Mouse (Mus musculus): Measurements from ENCODE around the gene Gamt. TPM values are rescaled to one million over a fixed set of nuclear protein-coding genes. Genes with fewer than 3 reads are reported as not detected.
"Not testable (repeated sequence)": the region's sequence is repeated elsewhere in the genome, so short reads cannot be mapped to it uniquely, and the experiment has no call there.

The Gamt gene
- polyA plus RNA-seq, 1 experiment from 2014 or later, result 50.3 TPM

DNA sequence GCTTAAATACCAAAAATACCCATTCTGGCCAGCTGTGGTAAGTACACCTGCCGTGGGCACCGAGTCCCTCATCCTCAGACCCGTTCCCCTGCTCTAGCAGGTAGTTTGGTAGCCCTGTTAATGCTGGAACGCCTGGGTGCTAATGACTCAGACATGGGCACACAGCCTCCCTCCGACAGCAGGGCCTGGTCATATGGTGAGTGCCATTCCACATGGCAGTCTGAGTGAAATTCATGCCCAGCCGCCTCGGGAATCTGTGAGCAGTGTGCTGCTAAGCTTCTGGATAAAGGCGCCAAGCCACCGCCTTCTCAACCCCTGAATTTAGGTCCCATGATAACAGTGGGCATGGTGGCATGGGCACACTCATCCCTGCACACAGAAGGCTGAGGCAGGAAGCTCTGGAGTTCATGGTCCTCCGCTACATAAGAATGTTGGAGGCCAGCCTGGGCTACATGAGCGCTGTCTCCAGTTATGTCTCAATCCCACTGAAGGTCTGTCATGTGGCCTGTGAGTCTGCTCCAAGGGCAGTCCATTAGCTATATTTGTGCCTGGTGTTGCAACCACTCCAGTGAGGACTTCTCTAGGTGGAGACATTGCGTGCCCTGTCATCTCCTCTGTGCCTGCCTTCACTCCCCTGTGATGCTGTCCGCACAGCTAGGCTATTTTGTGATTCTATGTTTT is 24.5 kb downstream of the Gamt start:
- no peak for ATAC-seq (replicated peaks; ENCODE audit: extremely low read depth, insufficient read depth, low FRiP score)
- no peaks in the 10 kb centered on the region for H3K9me3 ChIP-seq (replicated peaks; ENCODE audit: control insufficient read depth, low read length)
- H3K9ac ChIP-seq (ENCODE audit: low read length), result no peak overlapping the region
- peaks cover 72% of the 10 kb centered on the region for H3K36me3 ChIP-seq (ENCODE audit: control insufficient read depth, insufficient read depth)
- no peak overlapping the region for H3K4me2 ChIP-seq (ENCODE audit: low read depth, low read length)
- peaks cover 7% of the 10 kb centered on the region for H3K4me1 ChIP-seq (ENCODE audit: control insufficient read depth, insufficient read depth, low read length)
- H3K27ac ChIP-seq (ENCODE audit: low read length), result no peak overlapping the region
- no peaks in the 10 kb centered on the region for H3K27me3 ChIP-seq (ENCODE audit: control insufficient read depth, insufficient read depth, low read length)
- WGBS, result 93% methylated on average over 13 of the region's 13 CpGs
- H3K4me3 ChIP-seq (ENCODE audit: low read length), result no peak overlapping the region

- WGBS, result 39% methylated on average over 15 of the region's 15 CpGs
- peak overlapping the region; percentile 84 for H3K4me3 ChIP-seq (ENCODE audit: low read length)
- H3K4me1 ChIP-seq (ENCODE audit: control insufficient read depth, insufficient read depth, low read length), result peaks cover 28% of the 10 kb centered on the region
- peak overlapping the region; percentile 72 for H3K4me2 ChIP-seq (ENCODE audit: low read depth, low read length)
- ATAC-seq (replicated peaks; ENCODE audit: extremely low read depth, insufficient read depth, low FRiP score), result no peak
- peaks cover 25% of the 10 kb centered on the region for H3K36me3 ChIP-seq (ENCODE audit: control insufficient read depth, insufficient read depth)
- H3K27ac ChIP-seq (ENCODE audit: low read length), result peak overlapping the region; percentile 90
- no peaks in the 10 kb centered on the region for H3K27me3 ChIP-seq (ENCODE audit: control insufficient read depth, insufficient read depth, low read length)
- H3K9me3 ChIP-seq (replicated peaks; ENCODE audit: control insufficient read depth, low read length), result no peaks in the 10 kb centered on the region
- peak overlapping the region; percentile 94 for H3K9ac ChIP-seq (ENCODE audit: low read length)
Observed at GRCm38 (mm10) chr10:80227877-80228775, 32.7 kb downstream of the Gamt start.

DNA sequence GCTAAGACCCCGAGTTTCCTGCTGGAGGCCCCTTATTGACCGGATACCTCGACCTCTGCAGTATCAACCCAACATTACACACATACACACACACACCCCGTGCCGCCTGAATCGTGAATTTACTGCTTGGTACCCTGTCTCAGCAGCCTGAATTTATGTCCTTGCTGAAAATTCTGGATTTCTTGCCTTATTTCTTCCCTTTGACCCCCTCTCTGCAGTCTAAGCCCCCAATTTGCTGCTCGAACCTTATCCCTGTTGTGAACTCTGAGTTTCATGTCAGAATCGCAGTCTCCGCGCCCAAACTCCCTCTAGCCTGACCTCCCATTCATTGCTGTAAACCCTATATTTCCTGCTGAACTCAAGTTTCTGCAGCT is 33.7 kb downstream of the Gamt start:
- no peaks in the 10 kb centered on the region for H3K27me3 ChIP-seq (ENCODE audit: control insufficient read depth, insufficient read depth, low read length)
- ATAC-seq (replicated peaks; ENCODE audit: extremely low read depth, insufficient read depth, low FRiP score), result no peak
- H3K36me3 ChIP-seq (ENCODE audit: control insufficient read depth, insufficient read depth), result peaks cover 16% of the 10 kb centered on the region; the same call in 1 of the 2 replicates
- WGBS, result 8% methylated on average over 10 of the region's 10 CpGs
- H3K4me3 ChIP-seq (ENCODE audit: low read length), result peak overlapping the region; percentile 84
- H3K4me2 ChIP-seq (ENCODE audit: low read depth, low read length), result peak overlapping the region; percentile 72
- peaks cover 24% of the 10 kb centered on the region for H3K4me1 ChIP-seq (ENCODE audit: control insufficient read depth, insufficient read depth, low read length)
- no peaks in the 10 kb centered on the region for H3K9me3 ChIP-seq (replicated peaks; ENCODE audit: control insufficient read depth, low read length)
- peak overlapping the region; percentile 90 for H3K27ac ChIP-seq (ENCODE audit: low read length)
- H3K9ac ChIP-seq (ENCODE audit: low read length), result peak overlapping the region; percentile 94

DNA sequence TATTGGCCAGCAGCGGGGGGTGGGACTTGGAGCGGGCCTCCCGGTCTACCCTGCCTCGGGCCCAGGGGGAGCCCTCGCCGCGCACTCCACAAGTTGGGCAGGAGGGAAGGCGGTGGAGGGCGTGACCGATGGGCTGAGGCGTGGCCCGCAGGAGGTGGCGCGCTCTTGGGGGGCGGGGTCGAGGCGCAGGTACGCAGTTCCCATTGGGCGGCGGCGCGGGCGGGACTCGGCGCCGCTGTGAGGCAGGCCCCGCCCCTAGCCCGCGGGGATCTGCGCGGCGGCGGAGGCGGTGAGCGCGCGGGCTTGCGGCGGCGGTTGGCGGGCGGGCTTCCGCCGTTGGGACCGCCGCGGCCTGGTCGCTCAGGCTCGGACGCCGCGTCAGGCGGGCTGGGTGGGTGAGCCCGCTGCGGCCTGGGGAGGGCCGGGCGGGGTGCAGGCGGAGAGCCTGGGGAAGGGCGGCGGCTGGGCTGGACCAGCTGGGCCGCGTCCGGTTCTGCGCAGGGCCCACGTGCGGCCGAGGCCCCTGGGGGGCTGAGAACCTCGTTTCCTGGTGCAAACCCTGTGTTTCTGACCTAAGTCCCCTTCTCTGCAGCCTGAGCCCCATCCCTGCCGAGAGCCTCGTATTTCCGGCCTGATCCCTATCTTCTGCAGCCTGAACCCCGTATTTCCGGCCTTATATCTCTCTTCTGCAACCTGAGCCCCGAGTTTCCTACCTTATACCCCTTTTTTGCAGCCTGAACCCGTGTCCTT is 34.2 kb downstream of the Gamt start, which contains the start of gene Mum1:
Mum1 (plus strand) TSS at position 19 of the 750 bp plus-strand sequence.
- WGBS, result under 1% methylated on average over 65 of the region's 75 CpGs
- Histone ChIP-seq H3K4me1 (ENCODE audit: control insufficient read depth, insufficient read depth, low read length) (peaks cover 24% of the 10 kb centered on the region), H3K4me3 (ENCODE audit: low read length) (peak within 1 kb of the TSS; percentile 84), H3K4me2 (ENCODE audit: low read depth, low read length) (peak within 1 kb of the TSS; percentile 72), H3K9me3 (replicated peaks; ENCODE audit: control insufficient read depth, low read length) (no peaks in the 10 kb centered on the region), H3K27me3 (ENCODE audit: control insufficient read depth, insufficient read depth, low read length) (no peaks in the 10 kb centered on the region), H3K36me3 (ENCODE audit: control insufficient read depth, insufficient read depth) (peaks cover 12% of the 10 kb centered on the region; the same call in 1 of the 2 replicates), H3K9ac (ENCODE audit: low read length) (peak within 1 kb of the TSS; percentile 94), H3K27ac (ENCODE audit: low read length) (peak within 1 kb of the TSS; percentile 90)
- peak; percentile 99 for ATAC-seq (replicated peaks; ENCODE audit: extremely low read depth, insufficient read depth, low FRiP score)

DNA sequence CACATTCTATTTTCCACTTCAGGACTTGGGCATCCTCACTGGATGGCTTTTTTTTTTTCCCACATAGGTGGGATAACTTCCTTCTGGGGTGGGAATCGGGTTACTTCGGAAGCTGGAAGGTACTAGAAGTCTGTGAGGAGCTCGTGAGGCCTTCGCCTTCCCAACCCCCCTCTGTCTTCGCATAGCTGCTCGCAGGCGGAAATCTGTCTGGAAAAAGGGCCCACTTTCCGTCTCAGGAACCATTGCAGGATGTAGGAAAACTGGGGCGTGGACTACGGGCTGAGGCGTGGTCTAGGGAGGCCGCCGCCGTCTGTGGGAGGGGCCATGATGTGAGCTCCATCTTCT is 34.8 kb downstream of the Gamt start:
- H3K4me2 ChIP-seq (ENCODE audit: low read depth, low read length), result peak overlapping the region; percentile 65
- WGBS, result under 1% methylated on average over 14 of the region's 14 CpGs
- H3K36me3 ChIP-seq (ENCODE audit: control insufficient read depth, insufficient read depth), result peaks cover 9% of the 10 kb centered on the region; the same call in 1 of the 2 replicates
- H3K4me1 ChIP-seq (ENCODE audit: control insufficient read depth, insufficient read depth, low read length), result peaks cover 26% of the 10 kb centered on the region
- H3K9ac ChIP-seq (ENCODE audit: low read length), result peak overlapping the region; percentile 63
- no peaks in the 10 kb centered on the region for H3K27me3 ChIP-seq (ENCODE audit: control insufficient read depth, insufficient read depth, low read length)
- ATAC-seq (replicated peaks; ENCODE audit: extremely low read depth, insufficient read depth, low FRiP score), result no peak
- H3K9me3 ChIP-seq (replicated peaks; ENCODE audit: control insufficient read depth, low read length), result no peaks in the 10 kb centered on the region
- peak overlapping the region; percentile 42 for H3K4me3 ChIP-seq (ENCODE audit: low read length)
- peak overlapping the region; percentile 76 for H3K27ac ChIP-seq (ENCODE audit: low read length)

DNA sequence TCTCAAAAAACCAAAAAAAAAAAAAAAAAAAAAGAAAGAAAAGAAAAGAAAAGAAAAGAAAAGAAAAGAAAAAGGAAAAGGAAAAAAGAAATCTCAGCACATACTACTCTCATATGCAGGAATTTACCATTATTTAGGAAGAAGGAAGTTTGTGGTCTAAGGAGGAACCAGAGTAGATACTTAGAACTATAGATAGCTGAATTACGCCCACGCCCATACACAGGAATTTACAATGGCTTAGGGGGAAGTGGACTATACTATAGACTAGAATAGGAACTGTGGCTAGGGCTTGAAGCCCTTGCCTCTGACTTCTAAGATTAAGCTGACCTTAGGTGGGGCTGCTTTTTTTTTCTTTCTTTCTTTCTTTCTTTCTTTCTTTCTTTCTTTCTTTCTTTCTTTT is 37.7 kb downstream of the Gamt start:
- not testable (repeated sequence) for ATAC-seq (replicated peaks; ENCODE audit: extremely low read depth, insufficient read depth, low FRiP score)

DNA sequence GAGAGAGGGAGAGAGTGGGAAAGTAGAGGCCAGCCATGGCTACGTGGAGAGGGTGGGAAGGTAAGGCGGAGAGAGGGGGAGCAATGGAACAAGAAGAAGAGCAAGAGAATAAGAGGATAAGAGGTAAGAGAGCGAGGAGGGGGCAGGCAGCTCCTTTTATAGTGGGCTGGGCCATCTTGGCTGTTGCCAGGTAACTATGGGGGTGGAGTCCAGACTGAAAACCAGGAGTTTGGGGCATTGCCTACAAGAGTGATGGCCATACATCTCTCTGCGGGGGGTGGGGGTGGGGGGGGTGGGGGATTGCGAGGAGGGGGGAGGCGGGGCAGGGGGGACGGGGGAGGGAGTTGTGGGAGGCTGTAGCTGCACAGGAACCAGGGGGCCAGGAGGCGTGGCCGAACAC is 40.1 kb downstream of the Gamt start:
- no peak overlapping the region for H3K4me2 ChIP-seq (ENCODE audit: low read depth, low read length)
- no peaks in the 10 kb centered on the region for H3K27me3 ChIP-seq (ENCODE audit: control insufficient read depth, insufficient read depth, low read length)
- peaks cover 3% of the 10 kb centered on the region; the same call in 1 of the 2 replicates for H3K4me1 ChIP-seq (ENCODE audit: control insufficient read depth, insufficient read depth, low read length)
- H3K9ac ChIP-seq (ENCODE audit: low read length), result no peak overlapping the region
- no peaks in the 10 kb centered on the region for H3K9me3 ChIP-seq (replicated peaks; ENCODE audit: control insufficient read depth, low read length)
- no peaks in the 10 kb centered on the region for H3K36me3 ChIP-seq (ENCODE audit: control insufficient read depth, insufficient read depth)
- 45% methylated on average over 8 of the region's 9 CpGs for WGBS
- H3K27ac ChIP-seq (ENCODE audit: low read length), result no peak overlapping the region
- no peak for ATAC-seq (replicated peaks; ENCODE audit: extremely low read depth, insufficient read depth, low FRiP score)
- H3K4me3 ChIP-seq (ENCODE audit: low read length), result no peak overlapping the region

More for the DNA sequence above, 37.7 kb downstream of the Gamt start:
- H3K4me2 ChIP-seq (ENCODE audit: low read depth, low read length); H3K4me3 ChIP-seq (ENCODE audit: low read length); H3K9ac ChIP-seq (ENCODE audit: low read length); H3K9me3 ChIP-seq (replicated peaks; ENCODE audit: control insufficient read depth, low read length); H3K27ac ChIP-seq (ENCODE audit: low read length); H3K36me3 ChIP-seq (ENCODE audit: control insufficient read depth, insufficient read depth); H3K27me3 ChIP-seq (ENCODE audit: control insufficient read depth, insufficient read depth, low read length): not testable (repeated sequence)
- 76% methylated on average over 2 of the region's 2 CpGs for WGBS
- peaks cover 16% of the 10 kb centered on the region for H3K4me1 ChIP-seq (ENCODE audit: control insufficient read depth, insufficient read depth, low read length)

- WGBS, result 34% methylated on average over 16 of the region's 16 CpGs
- H3K4me2 ChIP-seq (ENCODE audit: low read depth, low read length), result no peak overlapping the region
- no peak overlapping the region for H3K9ac ChIP-seq (ENCODE audit: low read length)
- no peaks in the 10 kb centered on the region for H3K36me3 ChIP-seq (ENCODE audit: control insufficient read depth, insufficient read depth)
- no peaks in the 10 kb centered on the region for H3K4me1 ChIP-seq (ENCODE audit: control insufficient read depth, insufficient read depth, low read length)
- no peak for ATAC-seq (replicated peaks; ENCODE audit: extremely low read depth, insufficient read depth, low FRiP score)
- H3K4me3 ChIP-seq (ENCODE audit: low read length), result no peak overlapping the region
- H3K27ac ChIP-seq (ENCODE audit: low read length), result no peak overlapping the region
- H3K27me3 ChIP-seq (ENCODE audit: control insufficient read depth, insufficient read depth, low read length), result no peaks in the 10 kb centered on the region
- no peaks in the 10 kb centered on the region for H3K9me3 ChIP-seq (replicated peaks; ENCODE audit: control insufficient read depth, low read length)
Observed at GRCm38 (mm10) chr10:80215048-80215772, 45.6 kb downstream of the Gamt start.
